Mouse (Mus musculus) E14TG2a.4 (cell line): Measurements from ENCODE around the gene Upk3a.

Experiments used
- CTCF ChIP-seq: conservative IDR thresholded peaks from 2 replicates; pipeline ENCODE4 v1.5.1; 2014; ENCODE audit warnings: low read length
- POU5F1 ChIP-seq: IDR thresholded peaks from 2 replicates; pipeline ENCODE4 v1.6.1; 2014; ENCODE audit warnings: low read length, borderline replicate concordance

GRCm38 (mm10) chr15:85026197-85026596 is 9.3 kb downstream of the Upk3a start:
- TF ChIP-seq CTCF (no peak), POU5F1 (no peak)
